In genomic region chrX:152703624-152704023, GRCm38 (mm10) we compare ENCODE assay signal across 14 mouse cellular contexts.
DNase-seq lines count a peak whose midpoint lies in the region; ATAC-seq lines count a peak whose summit lies in the region.
"Had no signal": no experiment of that assay in that cellular context is flagged by ENCODE, and none has a peak within 500 bp of the region (broad histone marks: within the 10 kb centered on the region; RNA-seq: fewer than 3 reads in every experiment).

No protein-coding gene starts in this region.

- peaks cover 27% of the 10 kb centered on the region for H3K27me3 ChIP-seq in kidney, embryonic 15.5 days

- no peaks in the 10 kb centered on the region for H3K36me3 ChIP-seq in kidney, embryonic 15.5 days
- H3K36me3 ChIP-seq: embryonic facial prominence, embryonic 13.5 days; heart, embryonic 13.5 days; neural tube, embryonic 13.5 days had no signal

- H3K4me3 ChIP-seq in kidney, embryonic 15.5 days (replicated peaks), result no peak overlapping the region
- H3K4me3 ChIP-seq: embryonic facial prominence, embryonic 13.5 days; heart, embryonic 13.5 days; neural tube, embryonic 13.5 days had no signal

- H3K4me1 ChIP-seq in kidney, embryonic 15.5 days, result no peaks in the 10 kb centered on the region
- H3K4me1 ChIP-seq: embryonic facial prominence, embryonic 13.5 days; neural tube, embryonic 13.5 days had no signal

- no peaks in the 10 kb centered on the region for H3K9me3 ChIP-seq in kidney, embryonic 15.5 days (replicated peaks)
- H3K9me3 ChIP-seq: embryonic facial prominence, embryonic 13.5 days; heart, embryonic 13.5 days; neural tube, embryonic 13.5 days had no signal

- H3K9ac ChIP-seq in kidney, embryonic 15.5 days, result no peak overlapping the region
- H3K9ac ChIP-seq: embryonic facial prominence, embryonic 13.5 days; heart, embryonic 13.5 days; neural tube, embryonic 13.5 days had no signal

- 30% methylated on average over 1 of the region's 1 CpGs for WGBS in kidney, embryonic 15.5 days

- no peak overlapping the region for H3K27ac ChIP-seq in kidney, embryonic 15.5 days
- H3K27ac ChIP-seq: embryonic facial prominence, embryonic 13.5 days; heart, embryonic 13.5 days; neural tube, embryonic 13.5 days had no signal

- no peak for ATAC-seq in kidney, embryonic 15.5 days (replicated peaks; ENCODE audit: low FRiP score)

- peak; percentile 4 for DNase-seq in adrenal gland, postnatal 25 days
- no peak for DNase-seq in adrenal gland, adult 8-10 months
- DNase-seq in kidney, postnatal 25 days, result peak; percentile 19 to 40
- peak; percentile 36 for DNase-seq in fat pad, adult 2 months (ENCODE audit: extremely low read depth, low read depth, low spot score)
- peak; percentile 38 for DNase-seq in lung, postnatal 36 days
- DNase-seq in thymus, postnatal 4 days, result no peak
- no peak for DNase-seq in layer of hippocampus, adult 18-20 months (ENCODE audit: low spot score in 2 of 2)
- DNase-seq: cerebellum, postnatal 10 days; layer of hippocampus, adult 9-11 months; thymus, adult 2 months had no signal

- H3K4me2 ChIP-seq in kidney, embryonic 15.5 days, result no peak overlapping the region
- H3K4me2 ChIP-seq: embryonic facial prominence, embryonic 13.5 days; heart, embryonic 13.5 days; neural tube, embryonic 13.5 days had no signal

Comparison
In these comparisons a context has a peak if more than half of its experiments do, and no peak if none do; other contexts are left out.
1. DNase-seq: peak in adrenal gland, postnatal 25 days (single experiment), kidney, postnatal 25 days (2 of 2), fat pad, adult 2 months (single experiment) and lung, postnatal 36 days (single experiment); none in adrenal gland, adult 8-10 months (single experiment), thymus, postnatal 4 days (single experiment) and layer of hippocampus, adult 18-20 months (0 of 2).